Mouse (Mus musculus): Measurements from ENCODE around the gene Slc9a7. TPM values are rescaled to one million over a fixed set of nuclear protein-coding genes. Genes with fewer than 3 reads are reported as not detected.

The Slc9a7 gene
- total RNA-seq, 2 experiments from 2014 or later: 9.4 to 11.2 TPM

DNA sequence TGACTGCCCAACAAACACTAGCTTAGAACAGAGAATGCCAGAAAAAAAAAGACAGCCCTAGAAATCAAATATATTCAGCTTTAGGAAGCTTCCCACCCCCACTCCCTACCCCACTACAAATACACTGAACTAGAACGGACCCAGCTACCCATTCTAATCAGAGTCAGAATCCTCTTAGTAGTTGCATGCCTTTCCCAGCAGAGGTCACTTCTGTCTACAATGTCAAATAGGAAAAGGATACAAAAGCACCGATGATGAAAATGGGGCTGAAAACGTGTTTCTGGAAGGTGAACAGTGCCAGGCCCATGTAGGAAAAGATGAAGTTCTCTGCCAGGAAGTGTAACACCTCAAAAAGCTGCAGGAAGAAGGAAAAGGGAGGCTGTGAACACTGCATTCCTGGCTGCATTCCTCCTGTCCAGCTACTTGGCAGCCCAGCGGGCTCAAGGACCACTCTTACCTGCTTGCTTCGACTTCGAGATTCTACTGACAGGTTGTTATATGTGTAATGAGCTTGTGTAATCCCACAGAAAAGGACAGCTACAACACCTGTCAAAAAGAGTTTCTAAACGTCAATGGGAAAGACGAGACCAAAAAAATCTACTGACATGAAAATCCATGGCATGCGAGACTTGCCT, 129.8 kb downstream of the Slc9a7 start:
- intact Hi-C loops (cut with DNase I): loop anchor here (1.0 to 5.0 kb wide), 3 partner anchors 173 to 429 kb away; no protein-coding TSS in a partner anchor
- DNase-seq: no peak

DNA sequence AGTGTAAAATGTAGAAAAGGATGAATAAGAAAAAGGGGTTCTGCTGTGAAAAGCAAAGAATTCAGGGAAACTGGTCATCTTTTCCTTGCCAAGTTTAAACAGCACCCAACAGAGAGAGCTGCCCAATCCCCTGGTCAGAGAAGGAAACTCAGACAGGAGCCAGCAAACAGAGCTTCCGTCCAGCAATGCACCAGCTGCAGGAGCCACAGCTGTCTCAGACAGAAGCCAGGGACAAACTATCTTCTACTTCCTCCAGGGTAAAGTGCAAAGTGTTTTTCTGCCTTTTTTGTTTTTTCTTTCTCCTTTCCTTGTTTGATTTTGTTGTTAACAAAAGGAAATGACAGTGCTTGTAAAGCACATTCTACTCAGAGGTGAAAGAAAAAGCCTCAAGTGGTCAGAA, 131.3 kb downstream of the Slc9a7 start:
- DNase-seq: peak in 1 of 2 experiments; percentile 18
- intact Hi-C loops (cut with DNase I): loop anchor here (2.0 to 5.0 kb wide), 2 partner anchors 402 to 430 kb away; no protein-coding TSS in a partner anchor

DNA sequence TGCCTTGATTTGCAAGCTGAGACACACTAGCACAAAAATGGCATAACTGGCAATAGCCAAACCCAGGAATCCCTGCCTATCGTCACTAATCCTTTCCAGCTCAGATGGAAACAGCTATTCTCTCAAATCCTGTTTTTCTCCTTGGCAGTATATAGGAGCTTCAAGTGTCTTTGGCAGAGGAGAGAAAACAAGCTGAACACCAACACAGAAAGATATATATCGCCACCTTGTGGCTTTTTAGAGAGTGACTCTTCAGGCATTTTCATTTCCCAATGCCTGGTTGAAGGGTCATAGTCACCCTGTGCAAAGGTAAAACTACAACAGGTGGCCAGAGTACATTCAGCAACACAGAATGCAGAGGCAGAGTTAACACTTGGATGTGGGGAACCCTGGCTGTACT, 134.1 kb downstream of the Slc9a7 start:
- intact Hi-C loops (cut with DNase I): loop anchor here (1.0 to 5.0 kb wide), 3 partner anchors 98 to 340 kb away; partner anchors contain the start of gene Chst7
- DNase-seq: peak in 1 of 2 experiments; percentile 49

DNA sequence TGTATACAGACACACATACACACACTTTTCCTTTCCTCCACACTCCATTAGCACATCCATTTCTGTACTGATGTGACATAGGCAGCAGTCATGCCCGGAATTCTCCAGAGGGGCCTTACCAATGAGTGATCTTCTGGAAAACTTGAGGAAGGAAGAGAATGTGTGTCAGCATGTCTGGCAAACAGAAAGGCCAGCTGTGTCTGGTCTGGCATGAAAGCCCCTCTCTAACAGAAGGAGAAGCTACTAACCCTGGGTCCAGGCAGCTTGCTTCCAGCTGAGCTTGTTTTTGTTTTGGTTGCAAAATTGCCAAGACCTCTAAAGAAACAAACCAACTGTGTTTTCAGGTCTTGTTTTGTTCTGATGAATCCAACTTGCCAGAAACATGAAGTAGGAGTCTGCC, 162.1 kb downstream of the Slc9a7 start:
- DNase-seq: peak; percentile 44 to 52
- intact Hi-C loops (cut with DNase I): no loop called here

DNA sequence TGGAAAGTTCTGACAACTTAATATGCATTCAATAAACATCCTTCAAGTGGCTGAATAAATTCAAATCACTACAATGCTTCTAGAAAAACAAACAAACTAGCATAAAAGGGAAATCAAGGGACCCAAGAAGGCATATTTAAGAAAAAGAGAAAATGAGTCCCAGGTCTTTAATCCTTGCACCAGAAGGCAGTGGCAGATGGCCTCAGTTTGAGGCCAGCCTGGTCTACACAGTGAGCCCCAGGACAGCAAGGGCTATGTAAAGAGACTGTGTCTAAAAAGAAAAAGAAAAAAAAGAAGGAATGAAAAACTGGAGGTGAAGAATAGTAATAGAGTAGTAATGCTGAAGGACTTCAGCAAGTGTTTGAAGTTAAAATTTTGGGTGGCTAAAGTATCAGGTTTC, 162.7 kb downstream of the Slc9a7 start:
- DNase-seq: no peak
- intact Hi-C loops (cut with DNase I): no loop called here

DNA sequence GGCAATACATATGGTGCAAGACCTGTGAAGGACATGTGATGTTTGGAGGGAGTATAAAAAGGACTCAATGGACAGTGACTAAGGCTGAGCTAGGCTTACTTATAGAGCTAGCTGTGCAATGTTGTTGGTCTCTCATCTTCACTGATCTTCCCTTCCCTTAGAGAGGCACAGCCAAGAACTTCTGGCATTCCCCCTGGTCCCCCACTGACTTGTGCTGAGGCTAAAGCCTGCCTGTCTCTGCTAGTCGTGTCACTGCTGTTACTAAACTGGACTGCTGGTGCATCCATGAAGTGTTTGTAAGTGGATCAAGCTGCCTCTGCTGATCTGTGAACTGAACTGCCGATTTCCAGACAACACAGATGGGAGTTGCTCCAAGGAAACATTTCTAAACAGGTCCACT, 166.1 kb downstream of the Slc9a7 start:
- intact Hi-C loops (cut with DNase I): no loop called here
- no peak for DNase-seq

DNA sequence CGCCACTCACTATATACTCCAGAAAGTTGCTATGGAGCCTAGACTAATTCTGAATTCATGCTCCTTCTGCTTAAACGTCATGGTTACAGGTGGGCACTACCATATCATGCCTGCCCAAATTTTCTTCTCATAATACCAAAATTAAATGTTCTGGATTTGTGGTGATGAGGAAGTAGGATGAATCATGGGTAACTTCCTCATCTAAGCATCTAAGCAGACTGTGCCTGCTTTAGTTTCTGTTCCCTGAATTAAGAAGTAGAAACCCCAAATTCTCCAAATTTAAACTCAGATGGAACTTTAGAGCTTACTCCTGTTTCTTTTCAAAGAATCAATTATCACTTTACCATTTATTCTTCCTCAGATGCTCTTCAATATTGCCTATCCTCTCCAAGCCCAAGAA, 173.9 kb downstream of the Slc9a7 start:
- intact Hi-C loops (cut with DNase I): no loop called here
- DNase-seq: no peak

DNA sequence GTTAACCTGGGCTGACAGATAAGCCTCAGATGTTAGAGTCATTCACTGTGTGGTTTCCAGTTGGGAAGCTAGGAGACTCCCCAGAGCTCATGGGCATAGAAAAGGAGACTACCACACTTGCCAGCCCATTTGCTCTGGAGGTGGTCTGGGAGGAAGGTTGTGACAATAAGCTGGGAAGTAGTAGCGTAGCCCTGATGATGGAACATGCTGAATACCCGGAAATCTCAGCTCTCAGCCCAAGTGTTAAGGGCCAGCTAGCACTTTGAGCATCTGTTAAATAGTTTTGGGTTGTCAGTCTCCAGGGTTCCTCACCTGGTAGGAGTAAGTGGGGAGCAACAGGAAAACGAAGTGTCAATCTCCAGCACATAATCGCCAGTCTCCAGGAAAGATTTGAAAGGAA, 221.4 kb downstream of the Slc9a7 start:
- intact Hi-C loops (cut with DNase I): no loop called here

DNA sequence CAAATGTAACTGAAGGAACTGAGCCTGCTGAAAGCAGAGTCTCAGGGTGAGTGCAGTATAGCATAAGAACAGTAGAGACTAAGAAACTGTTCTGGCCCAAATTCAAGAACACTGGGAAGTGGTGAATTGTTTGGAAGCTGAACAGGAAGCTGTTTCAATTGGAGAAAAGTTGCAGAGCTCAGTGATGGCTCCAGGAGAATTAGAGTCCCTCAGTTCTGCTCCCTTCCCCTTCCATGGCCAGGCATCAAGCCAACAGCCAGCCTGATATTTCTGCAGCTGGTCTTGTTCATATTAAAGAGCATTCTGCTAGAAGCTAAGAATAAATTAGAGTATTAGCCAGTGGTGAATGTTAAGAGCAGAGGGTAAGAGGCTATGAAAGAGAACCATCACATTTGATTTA, 225.0 kb downstream of the Slc9a7 start:
- intact Hi-C loops (cut with DNase I): loop anchor here (10.0 kb wide), 1 partner anchor 1602 kb away; the partner anchor contains the start of gene 4930578C19Rik
- DNase-seq: peak; percentile 51 to 56

More for the DNA sequence above, 221.4 kb downstream of the Slc9a7 start:
- peak in 1 of 2 experiments; percentile 11 for DNase-seq

DNA sequence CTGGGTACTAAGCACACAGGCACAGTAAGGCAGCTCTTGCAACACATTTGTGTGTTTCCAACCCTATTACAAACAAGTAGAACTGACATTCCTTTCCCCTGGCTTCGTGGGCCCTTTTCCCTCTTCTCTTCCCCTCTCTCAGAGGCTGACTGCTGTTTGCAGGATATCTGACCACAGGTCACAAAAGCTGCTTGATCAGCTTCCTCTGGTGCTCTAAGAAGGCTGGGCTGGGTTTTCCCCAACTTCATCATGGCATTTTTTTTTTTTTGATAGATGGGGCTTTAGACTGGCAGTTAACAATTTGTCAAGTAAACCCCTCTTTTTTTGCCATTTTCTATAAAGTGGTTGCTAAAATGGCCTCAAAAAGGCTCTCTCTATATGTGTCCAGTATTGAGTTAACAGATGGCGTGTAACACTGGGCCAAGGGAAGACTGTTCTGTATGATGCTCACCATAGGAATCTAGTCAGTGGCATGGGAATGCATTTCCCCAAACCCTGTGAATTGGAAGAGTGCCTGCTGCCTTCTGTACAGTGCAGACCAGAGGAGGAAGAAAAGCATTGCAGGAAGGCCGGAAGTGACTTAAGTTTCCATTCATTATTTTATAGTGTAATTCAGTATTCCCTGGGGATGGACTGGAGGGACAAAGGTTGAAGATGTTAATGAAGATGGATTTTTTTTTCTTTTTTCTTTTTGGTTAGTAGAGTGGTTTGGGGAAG, 229.7 kb downstream of the Slc9a7 start:
- DNase-seq: peak; percentile 7 to 12
- intact Hi-C loops (cut with DNase I): loop anchor here (5.0 to 10.0 kb wide), 2 partner anchors 35 to 1597 kb away; partner anchors contain the start of gene 4930578C19Rik

DNA sequence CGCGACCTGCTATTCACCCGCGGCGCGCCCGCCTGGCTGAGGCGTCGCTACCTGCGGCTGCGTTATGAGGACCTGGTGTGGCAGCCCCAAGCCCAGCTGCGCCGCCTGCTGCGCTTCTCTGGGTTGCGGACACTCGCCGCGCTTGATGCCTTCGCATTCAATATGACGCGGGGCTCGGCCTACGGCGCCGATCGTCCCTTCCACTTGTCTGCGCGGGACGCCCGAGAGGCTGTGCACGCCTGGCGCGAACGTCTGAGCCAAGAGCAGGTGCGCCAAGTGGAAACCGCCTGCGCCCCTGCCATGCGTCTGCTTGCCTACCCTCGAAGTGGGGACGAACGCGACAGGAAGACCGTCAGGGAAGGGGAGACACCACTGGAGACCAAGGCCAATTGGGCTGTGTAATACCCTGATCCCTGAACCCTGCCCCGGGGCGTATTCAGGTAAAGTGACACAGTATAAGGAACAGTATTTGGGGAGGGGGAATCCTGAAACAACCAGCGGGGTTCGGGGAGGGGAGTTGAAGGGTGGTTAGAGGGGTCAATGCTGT, 230.8 kb downstream of the Slc9a7 start:
- intact Hi-C loops (cut with DNase I): loop anchor here (5.0 to 10.0 kb wide), 2 partner anchors 36 to 1596 kb away; partner anchors contain the start of gene 4930578C19Rik
- DNase-seq: peak; percentile 9 to 13

DNA sequence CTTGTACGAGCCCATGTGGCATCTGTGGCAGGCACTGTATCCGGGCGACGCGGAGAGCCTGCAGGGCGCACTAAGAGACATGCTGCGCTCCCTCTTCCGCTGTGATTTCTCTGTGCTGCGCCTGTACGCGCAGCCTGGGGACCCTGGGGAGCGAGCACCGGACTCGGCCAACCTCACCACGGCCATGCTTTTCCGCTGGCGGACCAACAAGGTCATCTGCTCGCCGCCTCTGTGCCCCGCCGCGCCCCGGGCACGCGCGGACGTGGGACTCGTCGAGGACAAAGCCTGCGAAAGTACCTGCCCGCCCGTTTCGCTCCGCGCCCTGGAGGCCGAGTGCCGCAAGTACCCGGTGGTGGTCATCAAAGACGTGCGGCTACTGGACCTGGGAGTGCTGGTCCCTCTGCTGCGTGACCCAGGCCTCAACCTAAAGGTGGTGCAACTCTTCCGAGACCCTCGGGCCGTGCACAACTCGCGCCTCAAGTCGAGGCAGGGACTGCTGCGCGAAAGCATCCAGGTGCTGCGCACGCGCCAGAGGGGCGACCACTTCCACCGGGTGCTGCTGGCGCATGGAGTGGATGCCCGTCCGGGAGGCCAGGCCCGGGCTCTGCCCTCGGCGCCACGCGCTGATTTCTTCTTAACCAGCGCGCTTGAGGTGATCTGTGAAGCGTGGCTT, 231.4 kb downstream of the Slc9a7 start:
- intact Hi-C loops (cut with DNase I): loop anchor here (5.0 to 10.0 kb wide), 2 partner anchors 37 to 1595 kb away; partner anchors contain the start of gene 4930578C19Rik
- DNase-seq: peak; percentile 24 to 32

DNA sequence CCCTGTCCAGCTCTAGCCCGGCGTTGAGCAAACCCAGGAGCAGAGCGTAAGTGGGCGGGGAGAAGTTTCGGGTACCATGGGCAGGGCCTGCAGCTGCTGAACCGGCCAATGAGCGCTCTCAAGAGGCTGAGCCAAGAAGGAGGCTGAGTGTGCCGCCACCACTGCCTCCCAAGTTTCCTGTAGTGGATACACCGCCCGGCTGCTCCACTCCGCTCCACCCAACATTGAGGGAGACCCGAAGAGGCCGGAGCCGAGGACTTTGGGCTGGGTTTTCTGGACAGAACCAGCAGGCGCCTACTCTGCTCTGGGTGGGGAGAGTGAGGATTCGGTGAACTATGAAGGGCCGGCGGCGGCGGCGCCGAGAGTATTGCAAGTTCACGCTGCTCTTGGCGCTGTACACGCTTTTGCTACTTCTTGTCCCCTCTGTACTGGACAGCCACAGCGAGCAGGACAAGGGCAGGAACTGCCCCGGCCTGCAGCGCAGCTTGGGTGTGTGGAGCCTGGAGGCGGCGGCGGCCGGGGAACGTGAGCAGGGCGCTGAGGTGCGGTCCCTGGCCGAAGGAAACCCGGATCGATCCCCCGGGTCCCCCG, 232.1 kb downstream of the Slc9a7 start, which contains the start of gene Chst7:
Gene Chst7, plus strand, starts transcription at position 180 of the 591 bp plus-strand sequence.
- intact Hi-C loops (cut with DNase I): loop anchor here (1.0 to 5.0 kb wide), 2 partner anchors 37 to 98 kb away; no protein-coding TSS in a partner anchor
- DNase-seq: peak; percentile 77 to 81

Other genes starting within 250 kb of the Slc9a7 start
- 1 to 10 TPM; 7.6 to 9.2 TPM for gene Chst7, start 232.2 kb downstream of the Slc9a7 start, total RNA-seq (2021)
- gene Rp2, start 72.7 kb upstream of the Slc9a7 start, total RNA-seq (2021): 10 to 100 TPM; 13.3 to 13.9 TPM
- 1 to 10 TPM; 3.4 to 4.1 TPM for gene Jade3, start 133.9 kb upstream of the Slc9a7 start, total RNA-seq (2021)

Data from heart, postnatal 10 days (tissue).